Mouse (Mus musculus) neural tube, embryonic 15.5 days (tissue): ENCODE results near the gene Vdr. TPM values are rescaled to one million over a fixed set of nuclear protein-coding genes. Genes with fewer than 3 reads are reported as not detected.

ENCODE experiments used
- ATAC-seq: fragments of 200-750 bp; cut with Nextera tagmentation; 2 replicates; pipeline ENCODE4 v1.8.0; 2017; ENCODE audit warnings: mild to moderate bottlenecking, moderate TSS enrichment, moderate library complexity; ENCODE audit not compliant: low FRiP score
- H3K27ac ChIP-seq: fragments of 300-500 bp; sonication (generic); replicated peaks from 2 replicates; pipeline ENCODE4 v1.5.1; 2015; ENCODE audit warnings: mild to moderate bottlenecking, inconsistent platforms
- H3K27me3 ChIP-seq: fragments of 300-500 bp; sonication (generic); replicated peaks from 2 replicates; pipeline ENCODE4 v1.6.1; 2015; ENCODE audit warnings: inconsistent platforms
- H3K36me3 ChIP-seq: fragments of 300-500 bp; sonication (generic); 2 replicates; pipeline ENCODE4 v1.6.1; 2015; ENCODE audit warnings: inconsistent platforms
- H3K4me1 ChIP-seq: fragments of 300-500 bp; sonication (generic); 2 replicates; pipeline ENCODE4 v1.6.1; 2015; ENCODE audit warnings: inconsistent platforms
- H3K4me2 ChIP-seq: fragments of 300-500 bp; sonication (generic); 2 replicates; pipeline ENCODE4 v1.6.1; 2015; ENCODE audit warnings: inconsistent platforms, mild to moderate bottlenecking, moderate library complexity
- H3K4me3 ChIP-seq: fragments of 300-500 bp; sonication (generic); replicated peaks from 2 replicates; pipeline ENCODE4 v1.5.1; 2015; ENCODE audit warnings: mild to moderate bottlenecking, inconsistent platforms
- H3K9ac ChIP-seq: fragments of 300-500 bp; sonication (generic); replicated peaks from 2 replicates; pipeline ENCODE4 v1.6.1; 2015; ENCODE audit warnings: mild to moderate bottlenecking, inconsistent platforms
- H3K9me3 ChIP-seq: fragments of 300-500 bp; sonication (generic); replicated peaks from 2 replicates; pipeline ENCODE4 v1.6.1; 2016; ENCODE audit warnings: inconsistent platforms
- WGBS: fragments of 180-500 bp; shearing (Covaris S2); methylation state at CpG from one replicate; pipeline ENCODE4 v1.1.7; 2015; ENCODE audit warnings: mixed read lengths; 5-methylcytosine and 5-hydroxymethylcytosine counted together
- polyA plus RNA-seq: library from polyadenylated mRNA; unstranded; fragments of >200 nt; fragmentation: Nextera tagmentation; extraction: Ambion mirVana; gene quantifications from 2 replicates; pipeline ENCODE4 v1.2.1, GENCODE M21; 2015

The Vdr gene
- polyA plus RNA-seq: 0.17 and 0.63 TPM in 2 replicates

DNA sequence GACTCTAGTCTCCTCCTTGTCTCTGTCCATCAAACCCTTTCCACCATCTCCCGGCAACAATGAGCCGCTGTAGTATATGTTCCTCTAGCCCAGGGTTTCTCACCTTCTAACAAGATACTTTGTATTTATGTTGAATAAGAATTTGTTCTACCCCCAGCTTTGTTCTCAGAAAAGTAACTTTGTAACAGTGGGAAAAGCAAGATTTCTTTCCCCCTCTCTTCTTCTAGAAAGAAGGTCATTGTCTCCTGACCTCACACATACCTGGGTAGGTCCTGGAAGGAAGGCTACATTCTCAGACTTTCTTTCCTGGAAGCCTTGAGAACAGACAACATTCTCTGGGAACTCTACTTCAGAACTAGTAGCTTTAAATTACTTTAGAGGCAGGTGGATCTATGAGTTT is at the start of gene Vdr:
Gene Vdr (minus strand): TSS at position 101 of the 400 bp plus-strand sequence.
- Histone ChIP-seq H3K27me3 (peaks cover 32% of the 10 kb centered on the region), H3K9ac (no peak within 1 kb of the TSS), H3K4me3 (no peak within 1 kb of the TSS), H3K36me3 (no peaks in the 10 kb centered on the region), H3K4me1 (peaks cover 18% of the 10 kb centered on the region), H3K9me3 (no peaks in the 10 kb centered on the region), H3K27ac (no peak within 1 kb of the TSS), H3K4me2 (no peak within 1 kb of the TSS)
- 97% methylated on average over 2 of the region's 2 CpGs for WGBS
- ATAC-seq: no peak

DNA sequence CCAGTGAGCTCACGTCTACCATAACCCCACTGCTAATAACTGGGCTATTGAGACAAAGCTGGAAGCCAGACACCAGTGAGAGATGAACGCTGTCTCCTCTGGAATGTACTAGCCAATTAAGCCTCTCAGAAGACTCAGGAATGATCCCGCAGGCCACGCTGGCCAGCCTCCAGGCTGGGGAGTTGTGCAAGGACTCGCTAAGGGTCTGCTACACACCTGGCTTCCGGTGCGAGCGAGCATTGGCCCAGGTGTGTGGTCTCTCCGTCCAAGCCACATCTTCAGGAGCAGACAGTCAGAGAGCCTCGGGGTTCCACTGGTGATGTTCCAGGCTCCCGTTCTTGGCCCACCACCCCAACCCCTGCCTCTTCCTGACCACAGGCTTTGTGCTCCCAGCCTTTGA is 46.0 kb upstream of the Vdr start:
- Histone ChIP-seq H3K27me3 (no peaks in the 10 kb centered on the region), H3K4me2 (no peak overlapping the region), H3K36me3 (no peaks in the 10 kb centered on the region), H3K9me3 (no peaks in the 10 kb centered on the region), H3K9ac (no peak overlapping the region), H3K4me1 (peaks cover 9% of the 10 kb centered on the region), H3K4me3 (no peak overlapping the region), H3K27ac (no peak overlapping the region)
- WGBS: 81% methylated on average over 11 of the region's 11 CpGs
- ATAC-seq: no peak

DNA sequence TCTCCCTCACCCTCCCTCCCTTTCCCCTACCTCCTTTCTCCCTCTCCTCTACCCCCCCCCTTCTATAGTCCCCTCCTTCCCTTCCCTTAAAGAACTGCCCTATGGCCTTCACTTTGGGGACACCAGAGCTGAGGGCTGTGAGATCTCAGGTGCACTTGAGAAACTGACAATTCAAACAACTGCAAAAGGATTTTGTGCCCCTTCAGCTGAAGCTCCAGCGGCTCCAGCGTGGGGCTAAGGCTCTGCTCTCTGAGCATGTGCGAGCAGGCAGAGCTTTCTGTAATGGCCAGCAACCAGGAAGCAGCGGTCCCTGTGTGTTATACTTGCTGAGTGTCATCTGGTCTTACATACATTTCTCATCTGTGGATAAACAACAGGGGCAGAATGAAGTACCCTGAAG is 45.3 kb upstream of the Vdr start:
- H3K27ac ChIP-seq: no peak overlapping the region
- H3K9ac ChIP-seq: no peak overlapping the region
- no peak overlapping the region for H3K4me3 ChIP-seq
- 16% methylated on average over 4 of the region's 4 CpGs for WGBS
- H3K9me3 ChIP-seq: no peaks in the 10 kb centered on the region
- no peaks in the 10 kb centered on the region for H3K36me3 ChIP-seq
- peaks cover 9% of the 10 kb centered on the region for H3K4me1 ChIP-seq
- no peak overlapping the region for H3K4me2 ChIP-seq
- H3K27me3 ChIP-seq: no peaks in the 10 kb centered on the region
- ATAC-seq: no peak

DNA sequence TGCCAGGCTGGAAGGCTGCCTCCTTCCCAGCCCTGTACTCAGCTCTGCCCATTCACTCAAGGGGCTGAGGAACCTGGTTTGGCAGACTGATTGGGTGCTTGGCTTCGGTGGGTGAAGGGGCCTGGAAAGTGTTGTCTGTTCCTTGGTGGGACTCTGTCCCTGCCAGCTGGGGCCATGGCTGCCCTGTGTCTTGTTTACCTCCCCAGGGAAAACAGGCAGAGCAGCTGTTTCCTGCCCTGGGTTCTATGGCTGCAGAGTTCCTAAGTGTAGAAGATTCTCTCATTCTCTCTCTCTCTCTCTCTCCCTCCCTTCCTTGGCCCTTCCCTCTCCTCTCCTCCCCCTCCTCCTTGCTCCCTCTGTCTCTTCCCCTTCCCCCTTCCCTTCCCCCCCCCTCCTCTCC is 44.9 kb upstream of the Vdr start:
- no peak overlapping the region for H3K4me3 ChIP-seq
- no peaks in the 10 kb centered on the region for H3K9me3 ChIP-seq
- no peak overlapping the region for H3K4me2 ChIP-seq
- no peaks in the 10 kb centered on the region for H3K27me3 ChIP-seq
- H3K36me3 ChIP-seq: no peaks in the 10 kb centered on the region
- H3K27ac ChIP-seq: no peak overlapping the region
- peaks cover 9% of the 10 kb centered on the region for H3K4me1 ChIP-seq
- WGBS: 31% methylated on average over 1 of the region's 1 CpGs
- no peak for ATAC-seq
- no peak overlapping the region for H3K9ac ChIP-seq

DNA sequence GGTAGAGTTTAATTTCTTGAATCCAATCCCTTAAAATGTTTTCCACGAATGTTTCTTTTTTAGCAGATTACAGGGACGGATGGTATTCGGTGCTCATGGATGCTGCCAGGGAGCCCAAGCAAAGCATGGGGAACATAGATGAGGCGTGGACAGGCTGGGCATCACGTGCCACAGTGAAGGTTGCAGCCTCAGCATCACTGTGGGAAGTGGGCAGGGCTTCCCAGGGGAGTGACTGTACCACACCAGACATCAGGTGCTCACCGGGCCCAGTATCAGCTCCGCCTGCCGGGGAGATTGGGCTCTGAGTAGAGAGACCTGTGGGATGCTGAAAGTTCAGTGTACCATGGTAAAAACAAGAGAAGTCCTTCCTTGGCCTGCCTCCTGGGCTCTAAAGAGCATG is 44.2 kb upstream of the Vdr start:
- Histone ChIP-seq H3K4me3 (no peak overlapping the region), H3K4me1 (peaks cover 9% of the 10 kb centered on the region), H3K36me3 (no peaks in the 10 kb centered on the region), H3K27ac (no peak overlapping the region), H3K9ac (no peak overlapping the region), H3K4me2 (no peak overlapping the region), H3K9me3 (no peaks in the 10 kb centered on the region), H3K27me3 (no peaks in the 10 kb centered on the region)
- WGBS: 79% methylated on average over 8 of the region's 8 CpGs
- ATAC-seq: no peak

DNA sequence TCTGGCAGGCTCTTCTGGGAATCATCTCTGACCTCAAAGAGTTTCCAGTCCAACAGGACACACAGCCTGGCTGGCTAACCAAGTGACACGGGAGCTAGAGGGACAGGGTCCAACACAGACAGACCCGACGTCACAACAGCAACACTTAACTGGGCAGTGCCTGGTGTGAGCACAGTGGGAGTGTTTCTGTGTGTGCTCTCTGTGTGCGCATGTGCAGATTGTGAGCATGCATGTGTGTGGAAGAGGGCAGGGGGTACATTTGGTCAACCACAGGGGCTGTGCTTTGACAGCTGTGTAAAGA is 42.4 kb upstream of the Vdr start:
- Histone ChIP-seq H3K9me3 (no peaks in the 10 kb centered on the region), H3K4me2 (0 out of 2 replicates have a peak overlapping the region, but pooled peaks have one; percentile 36), H3K4me1 (peaks cover 9% of the 10 kb centered on the region), H3K27me3 (no peaks in the 10 kb centered on the region), H3K36me3 (no peaks in the 10 kb centered on the region), H3K9ac (no peak overlapping the region), H3K27ac (no peak overlapping the region), H3K4me3 (no peak overlapping the region)
- peak; percentile 37 for ATAC-seq
- 82% methylated on average over 4 of the region's 4 CpGs for WGBS

DNA sequence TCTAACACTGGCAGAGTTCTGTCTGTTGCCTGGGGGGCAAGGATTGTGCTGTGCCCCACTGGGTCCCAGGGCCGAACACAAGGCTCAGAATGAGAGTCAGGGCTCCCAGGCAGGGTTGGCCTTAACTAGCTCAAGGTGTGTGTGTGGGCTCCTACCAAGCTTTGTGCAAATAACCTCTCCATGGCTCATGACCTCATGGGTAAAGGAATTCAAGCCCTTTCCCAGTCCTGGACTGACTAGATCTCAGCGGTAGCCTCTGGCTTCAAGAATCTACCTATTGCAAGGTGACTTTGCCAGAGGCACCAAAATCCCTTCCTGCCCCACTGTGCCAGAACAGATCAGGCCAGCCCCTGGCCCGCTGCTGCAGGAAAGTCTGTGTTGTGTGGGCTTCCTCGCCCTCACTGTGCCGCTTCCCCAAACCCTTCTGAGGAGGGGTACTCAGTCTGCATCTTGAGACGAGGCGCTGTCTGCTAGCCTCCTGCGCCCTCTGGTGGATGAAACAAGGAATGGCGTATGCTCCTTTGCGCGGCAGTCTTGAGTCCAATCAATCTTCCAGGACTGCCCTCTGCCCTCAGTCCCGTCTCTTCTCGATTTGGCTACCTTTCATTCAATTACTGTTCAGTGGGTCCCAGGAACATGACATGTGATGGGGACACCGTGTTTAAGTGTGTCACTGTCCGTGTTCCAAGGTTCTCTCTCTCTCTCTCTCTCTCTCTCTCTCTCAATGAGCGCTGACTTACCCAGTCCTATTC is 41.9 kb upstream of the Vdr start:
- no peaks in the 10 kb centered on the region for H3K27me3 ChIP-seq
- H3K9me3 ChIP-seq: no peaks in the 10 kb centered on the region
- peak; percentile 62 for ATAC-seq
- peak overlapping the region; percentile 36; the same call in 1 of the 2 replicates for H3K4me2 ChIP-seq
- no peaks in the 10 kb centered on the region for H3K36me3 ChIP-seq
- no peak overlapping the region for H3K27ac ChIP-seq
- no peak overlapping the region for H3K9ac ChIP-seq
- WGBS: 13% methylated on average over 16 of the region's 16 CpGs
- peaks cover 9% of the 10 kb centered on the region for H3K4me1 ChIP-seq
- H3K4me3 ChIP-seq: no peak overlapping the region

DNA sequence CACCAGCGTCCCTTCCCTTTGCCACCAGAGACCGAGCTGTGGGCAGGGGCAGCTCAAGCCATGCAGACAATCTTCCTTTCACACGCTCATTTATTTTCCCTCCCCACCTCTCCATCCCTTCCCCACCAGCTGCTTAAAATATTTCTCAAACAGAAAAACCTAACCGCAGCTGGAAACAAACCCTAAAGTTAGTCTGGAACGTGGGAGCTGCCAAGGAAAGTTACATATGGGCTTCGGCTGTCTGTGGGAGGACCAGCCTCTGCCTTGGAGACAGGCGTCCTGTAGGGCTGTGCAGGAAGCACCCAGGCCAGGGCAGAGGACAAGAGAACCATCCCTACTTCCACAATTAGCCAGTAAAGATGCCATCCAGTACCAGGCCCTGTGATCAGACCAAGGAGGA is 39.8 kb upstream of the Vdr start:
- H3K9ac ChIP-seq: no peak overlapping the region
- no peak overlapping the region for H3K4me3 ChIP-seq
- H3K27ac ChIP-seq: no peak overlapping the region
- peaks cover 9% of the 10 kb centered on the region for H3K4me1 ChIP-seq
- no peaks in the 10 kb centered on the region for H3K27me3 ChIP-seq
- no peak for ATAC-seq
- 76% methylated on average over 7 of the region's 7 CpGs for WGBS
- no peaks in the 10 kb centered on the region for H3K9me3 ChIP-seq
- no peak overlapping the region for H3K4me2 ChIP-seq
- no peaks in the 10 kb centered on the region for H3K36me3 ChIP-seq

DNA sequence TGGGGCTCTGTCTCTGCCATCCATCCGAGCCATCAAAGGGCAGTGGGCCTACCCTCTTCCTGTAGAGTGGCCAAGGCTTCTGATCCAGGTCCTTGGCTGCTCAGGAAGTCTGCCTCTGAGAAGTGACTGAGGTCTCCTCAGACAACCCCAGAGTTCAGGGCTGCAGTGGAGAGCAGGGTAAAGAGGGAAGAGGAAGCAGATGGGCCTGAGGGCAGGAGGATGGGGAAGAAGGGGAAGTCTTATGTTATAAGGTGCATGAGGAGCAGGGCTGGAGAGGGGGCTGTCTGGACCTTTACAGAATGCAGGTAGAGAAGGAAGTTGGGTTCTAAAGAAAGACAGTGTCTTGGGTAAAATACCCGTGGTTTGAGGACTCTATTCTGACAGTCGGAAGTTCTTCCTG is 39.3 kb upstream of the Vdr start:
- Histone ChIP-seq H3K27ac (no peak overlapping the region), H3K4me3 (no peak overlapping the region), H3K36me3 (no peaks in the 10 kb centered on the region), H3K4me2 (no peak overlapping the region), H3K9me3 (no peaks in the 10 kb centered on the region), H3K9ac (no peak overlapping the region), H3K4me1 (peaks cover 9% of the 10 kb centered on the region), H3K27me3 (no peaks in the 10 kb centered on the region)
- no peak for ATAC-seq
- 78% methylated on average over 3 of the region's 3 CpGs for WGBS

DNA sequence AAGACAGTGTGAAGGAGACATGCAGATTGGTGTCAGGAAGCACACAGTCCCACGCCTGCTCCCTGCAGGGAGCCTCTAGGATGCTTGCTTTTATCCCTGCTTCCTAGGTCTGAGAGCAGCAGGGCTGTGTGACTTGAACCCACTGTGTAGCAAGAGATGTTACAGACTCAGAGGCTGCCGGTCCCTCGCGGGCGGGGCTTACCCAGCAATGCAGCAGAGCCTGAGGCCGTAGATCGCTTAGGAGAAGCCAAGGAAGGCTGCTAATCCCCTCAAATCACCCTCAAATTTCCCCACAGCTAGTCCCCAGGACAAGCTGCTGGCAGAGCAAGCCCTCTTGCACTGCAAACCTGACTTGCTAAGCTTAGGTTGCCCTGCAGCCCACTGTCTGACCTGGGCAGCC is 38.3 kb upstream of the Vdr start:
- Histone ChIP-seq H3K4me2 (no peak overlapping the region), H3K4me1 (peaks cover 9% of the 10 kb centered on the region), H3K27ac (no peak overlapping the region), H3K27me3 (no peaks in the 10 kb centered on the region), H3K4me3 (no peak overlapping the region), H3K36me3 (no peaks in the 10 kb centered on the region), H3K9me3 (no peaks in the 10 kb centered on the region), H3K9ac (no peak overlapping the region)
- no peak for ATAC-seq
- WGBS: 58% methylated on average over 7 of the region's 7 CpGs

DNA sequence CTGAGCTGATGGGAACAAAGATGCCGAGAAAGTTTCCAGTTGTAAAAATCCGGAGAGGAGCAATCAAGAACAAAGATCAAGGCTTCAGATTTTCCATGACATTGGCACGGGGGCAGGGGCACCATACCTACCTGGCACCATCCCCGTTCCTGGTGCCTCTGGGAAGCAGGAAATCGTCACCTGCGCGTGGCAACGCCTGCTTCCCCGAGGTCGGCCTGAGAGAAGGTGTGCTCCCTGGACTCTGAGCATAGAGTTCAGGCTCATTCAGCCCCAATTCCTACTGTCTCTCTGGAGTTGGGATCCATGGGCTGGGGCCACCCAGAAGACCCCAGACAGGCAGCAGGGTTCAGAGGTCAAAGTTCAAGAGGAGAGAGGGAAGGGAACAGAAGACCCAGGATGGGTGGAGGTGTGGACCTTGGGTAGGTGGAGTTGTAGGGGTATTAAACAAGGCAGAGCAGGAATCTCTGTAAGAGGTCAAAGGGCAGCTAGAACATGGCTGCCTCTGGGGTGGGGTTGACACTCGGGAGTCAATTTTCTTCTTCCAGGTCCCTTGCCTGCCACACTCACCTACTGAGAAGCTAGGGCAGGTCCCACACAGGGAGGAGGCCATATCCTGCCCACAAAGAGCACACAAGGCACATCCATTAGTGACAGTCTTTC is 35.4 kb upstream of the Vdr start:
- no peak overlapping the region for H3K4me3 ChIP-seq
- H3K9ac ChIP-seq: no peak overlapping the region
- H3K9me3 ChIP-seq: no peaks in the 10 kb centered on the region
- no peaks in the 10 kb centered on the region for H3K27me3 ChIP-seq
- no peaks in the 10 kb centered on the region for H3K4me1 ChIP-seq
- no peaks in the 10 kb centered on the region for H3K36me3 ChIP-seq
- H3K27ac ChIP-seq: no peak overlapping the region
- no peak overlapping the region for H3K4me2 ChIP-seq
- 79% methylated on average over 11 of the region's 11 CpGs for WGBS
- ATAC-seq: no peak

DNA sequence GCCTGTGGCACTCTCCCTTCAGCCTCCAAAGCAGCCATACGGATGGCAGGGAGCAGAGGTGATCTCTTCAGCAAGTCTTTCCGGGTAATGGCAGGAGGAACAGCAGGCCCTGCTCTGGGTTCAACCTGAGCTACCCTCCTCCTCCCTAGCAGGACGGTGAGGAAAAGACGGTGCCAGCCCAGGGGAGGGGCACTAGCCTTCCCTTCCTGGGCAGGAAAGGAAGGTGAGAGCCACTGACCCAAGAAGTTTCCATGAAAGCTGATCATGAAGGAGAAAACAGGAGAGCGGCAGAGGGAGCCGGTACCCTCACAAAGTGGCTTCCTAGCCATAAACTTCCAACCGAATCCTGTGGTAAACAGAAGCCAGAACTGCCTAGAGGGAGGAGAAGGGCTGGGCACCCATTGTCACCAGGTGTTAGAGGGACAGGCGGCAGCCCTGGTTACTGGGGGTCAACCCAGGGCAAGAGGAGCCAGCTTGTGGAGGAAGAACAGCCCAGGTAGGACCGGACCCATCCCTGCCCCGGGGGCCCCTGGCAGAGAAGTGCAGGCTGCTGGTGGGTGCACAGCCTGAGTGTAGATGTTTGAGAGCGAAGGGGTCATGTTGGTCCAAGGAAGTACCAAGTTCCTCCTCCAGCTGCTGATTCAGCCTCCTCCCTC is 34.6 kb upstream of the Vdr start:
- H3K27me3 ChIP-seq: no peaks in the 10 kb centered on the region
- H3K4me2 ChIP-seq: no peak overlapping the region
- no peak overlapping the region for H3K4me3 ChIP-seq

More for the DNA sequence above, 34.6 kb upstream of the Vdr start:
- no peaks in the 10 kb centered on the region for H3K9me3 ChIP-seq
- H3K27ac ChIP-seq: no peak overlapping the region
- H3K4me1 ChIP-seq: no peaks in the 10 kb centered on the region
- no peaks in the 10 kb centered on the region for H3K36me3 ChIP-seq
- no peak overlapping the region for H3K9ac ChIP-seq
- ATAC-seq: no peak
- WGBS: 71% methylated on average over 11 of the region's 11 CpGs
